Mouse (Mus musculus) kidney, adult 2 months (tissue): ENCODE measurements at regions not wholly inside any gene's neighbourhood (a gene's known extent, or its start where the extent isn't known, plus 50 kb on each side); places are given as distances from the start of the nearest gene placed in this dataset.

ENCODE experiments used
- DNase-seq: peaks from one replicate; pipeline ENCODE4 v3.0.0; 2021
- H3K27ac ChIP-seq: fragments of 200-500 bp; 2 replicates; pipeline ENCODE4 v1.5.1; 2012; ENCODE audit warnings: low read depth, low read length, control low read depth, inconsistent platforms; ENCODE audit not compliant: insufficient read depth
- H3K27me3 ChIP-seq: fragments of 200-500 bp; replicated peaks from 2 replicates; pipeline ENCODE4 v1.6.1; 2012; ENCODE audit warnings: mild to moderate bottlenecking, moderate library complexity, low read length, inconsistent platforms; ENCODE audit not compliant: control insufficient read depth, insufficient read depth
- H3K36me3 ChIP-seq: fragments of 200-500 bp; 2 replicates; pipeline ENCODE4 v1.6.1; 2012; ENCODE audit warnings: mild to moderate bottlenecking, moderate library complexity, low read length, inconsistent platforms; ENCODE audit not compliant: control insufficient read depth, insufficient read depth
- H3K4me1 ChIP-seq: fragments of 200-500 bp; 2 replicates; pipeline ENCODE4 v1.6.1; 2011; ENCODE audit warnings: low read length; ENCODE audit not compliant: control insufficient read depth, insufficient read depth
- H3K4me3 ChIP-seq: fragments of 200-500 bp; 2 replicates; pipeline ENCODE4 v1.5.1; 2011; ENCODE audit warnings: mild to moderate bottlenecking, low read depth, low read length, control low read depth; ENCODE audit not compliant: insufficient read depth
- CTCF ChIP-seq: fragments of 200-500 bp; conservative IDR thresholded peaks from 2 replicates; pipeline ENCODE4 v1.5.1; 2011; ENCODE audit warnings: low read depth, mild to moderate bottlenecking, control low read depth, low read length, moderate library complexity, mixed read lengths; ENCODE audit not compliant: insufficient read depth, insufficient read length
- POLR2A ChIP-seq: fragments of 200-500 bp; IDR thresholded peaks from one replicate; pipeline ENCODE4 v1.6.1; 2011; ENCODE audit warnings: low read depth, low read length, control low read depth
- WGBS: fragments of 180-500 bp; shearing (Covaris S2); methylation state at CpG from one replicate; pipeline ENCODE4 v1.1.7; 2018; 5-methylcytosine and 5-hydroxymethylcytosine counted together

DNA sequence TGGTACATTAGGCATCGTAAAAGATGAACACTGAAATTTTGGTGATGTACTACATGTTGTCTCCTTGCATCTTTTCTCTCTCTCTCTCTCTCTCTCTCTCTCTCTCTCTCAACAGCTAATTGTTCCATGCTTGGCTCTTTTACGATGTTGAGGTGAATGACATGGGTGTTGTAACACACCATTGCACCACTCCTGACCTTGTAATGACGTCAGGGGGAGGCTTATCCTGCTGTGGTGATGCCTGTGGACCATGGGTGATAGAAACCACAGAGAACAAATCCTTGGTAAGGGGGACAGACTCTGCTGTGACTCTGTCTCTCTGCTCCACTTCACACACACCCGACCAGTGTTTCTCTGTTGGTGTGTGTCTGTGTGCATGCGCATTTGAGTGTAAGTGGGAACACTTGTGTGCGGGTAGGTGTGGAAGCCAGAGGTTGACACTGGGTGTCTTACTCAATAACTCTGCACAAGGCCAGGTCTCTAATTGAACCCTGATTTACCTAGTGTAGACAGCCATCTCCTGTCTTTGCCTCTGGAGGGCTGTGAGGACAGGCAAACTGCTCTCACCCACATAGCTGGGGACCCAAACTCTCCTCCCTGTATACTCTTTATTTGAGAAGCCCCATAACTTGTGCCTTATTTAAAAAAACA is 88.9 kb upstream of the Rreb1 start:
- Histone ChIP-seq H3K4me3 (no peak overlapping the region), H3K27ac (no peak overlapping the region), H3K36me3 (no peaks in the 10 kb centered on the region), H3K27me3 (no peaks in the 10 kb centered on the region), H3K4me1 (no peaks in the 10 kb centered on the region)
- WGBS = 86% methylated on average over 6 of the region's 6 CpGs
- TF ChIP-seq CTCF (no peak; the same call in 1 of the 2 replicates), POLR2A (no peak)
- no peak for DNase-seq

DNA sequence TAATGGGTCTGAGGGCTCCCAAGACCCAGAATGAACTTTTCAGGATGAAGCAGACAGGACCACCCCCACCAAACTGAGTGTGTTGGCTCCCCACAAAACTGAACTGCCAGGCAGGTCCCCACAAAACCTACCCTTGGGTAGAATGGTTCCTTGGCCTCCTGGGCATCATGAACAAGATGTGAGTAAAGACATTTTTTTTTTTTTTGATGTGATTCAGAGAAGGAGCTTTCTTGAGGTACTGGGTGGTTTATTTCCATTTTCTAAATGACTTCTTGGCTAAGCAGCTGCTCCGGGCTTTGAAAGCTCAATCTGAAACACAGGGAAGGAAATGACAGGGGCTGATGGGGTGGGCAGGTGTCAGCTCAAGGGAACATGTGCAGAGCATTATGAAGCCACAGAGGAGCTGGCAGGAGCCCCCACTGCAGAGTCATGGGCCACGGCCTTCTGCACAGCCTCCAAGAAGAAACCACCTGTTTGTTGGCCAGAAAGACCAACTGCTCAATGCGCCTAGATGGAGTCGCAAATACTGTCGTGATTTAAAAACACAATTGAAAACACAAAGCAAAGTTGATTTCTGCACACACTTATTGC is 86.2 kb upstream of the Rreb1 start:
- H3K27ac ChIP-seq = no peak overlapping the region
- TF ChIP-seq POLR2A (no peak), CTCF (no peak)
- WGBS = 87% methylated on average over 5 of the region's 5 CpGs

DNA sequence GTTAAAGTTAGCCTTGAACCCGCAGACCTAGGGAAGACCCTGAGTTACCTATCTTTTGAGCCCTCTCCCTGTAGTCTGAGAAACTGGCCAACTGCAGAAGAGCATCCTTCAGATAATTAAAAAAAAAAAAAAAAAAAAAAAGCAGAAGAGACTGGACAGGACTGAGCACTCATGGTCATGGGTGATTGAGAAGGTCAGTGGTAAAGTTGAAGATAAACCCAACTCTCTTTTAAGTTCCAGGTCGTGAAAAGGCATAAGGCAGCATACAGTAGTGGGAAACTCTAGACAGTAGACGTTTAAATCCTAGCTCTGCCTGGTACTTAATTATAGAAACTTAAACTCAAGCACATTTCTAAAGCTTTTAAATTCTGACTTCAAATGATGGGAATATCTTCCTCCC is 84.6 kb upstream of the Rreb1 start:
- 43% methylated on average over 3 of the region's 3 CpGs for WGBS
- H3K4me1 ChIP-seq = no peaks in the 10 kb centered on the region
- H3K36me3 ChIP-seq = no peaks in the 10 kb centered on the region
- H3K27me3 ChIP-seq = no peaks in the 10 kb centered on the region
- H3K27ac ChIP-seq = no peak overlapping the region
- peak; percentile 51 for DNase-seq
- TF ChIP-seq CTCF (no peak), POLR2A (no peak)
- H3K4me3 ChIP-seq = no peak overlapping the region

More for the DNA sequence above, 86.2 kb upstream of the Rreb1 start:
- no peaks in the 10 kb centered on the region for H3K36me3 ChIP-seq
- DNase-seq = no peak
- no peaks in the 10 kb centered on the region for H3K27me3 ChIP-seq
- H3K4me3 ChIP-seq = no peak overlapping the region
- H3K4me1 ChIP-seq = no peaks in the 10 kb centered on the region

DNA sequence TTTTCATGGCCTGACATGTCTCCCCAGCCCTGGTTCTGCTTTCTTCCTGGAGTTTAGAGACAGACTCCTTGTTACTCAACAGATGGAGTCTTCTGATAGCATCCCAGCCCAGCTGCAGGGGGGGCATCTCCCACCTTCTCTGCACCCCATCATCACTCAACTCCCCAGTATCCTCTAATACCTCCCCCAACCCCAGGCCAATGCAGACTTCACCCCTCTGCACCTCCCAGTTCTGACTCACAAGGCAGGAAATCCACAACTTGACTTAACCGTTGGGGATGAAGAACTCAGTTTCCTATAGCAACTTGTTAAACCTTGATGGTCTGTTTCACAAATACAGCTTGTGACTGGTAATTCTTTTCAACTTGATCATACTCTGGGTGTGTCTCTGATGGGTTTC is 73.7 kb upstream of the Rreb1 start:
- Histone ChIP-seq H3K27ac (no peak overlapping the region), H3K27me3 (no peaks in the 10 kb centered on the region), H3K4me1 (no peaks in the 10 kb centered on the region), H3K4me3 (no peak overlapping the region), H3K36me3 (no peaks in the 10 kb centered on the region)
- no peak for DNase-seq
- 77% methylated on average over 1 of the region's 1 CpGs for WGBS
- TF ChIP-seq POLR2A = no peak
- no peak for TF ChIP-seq CTCF

DNA sequence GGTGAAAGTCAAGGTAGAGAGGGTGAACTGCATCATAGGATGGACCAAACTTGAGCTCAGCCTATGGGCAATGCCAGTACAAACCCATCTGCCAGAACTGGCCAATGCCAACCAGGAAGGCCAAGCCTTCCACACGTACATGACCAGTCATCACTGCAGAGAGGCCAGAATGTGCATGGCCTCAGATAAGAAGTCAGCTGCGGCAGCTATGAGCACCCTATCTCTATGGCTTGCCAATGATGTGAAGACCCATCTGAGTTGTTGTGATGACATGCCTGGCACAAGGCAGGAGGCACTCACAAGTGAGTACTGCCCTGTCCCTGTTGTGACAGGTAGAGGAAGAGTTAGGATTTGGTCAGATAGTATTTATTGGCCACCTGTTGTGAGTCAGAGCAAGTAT is 72.7 kb upstream of the Rreb1 start:
- no peaks in the 10 kb centered on the region for H3K36me3 ChIP-seq
- H3K4me1 ChIP-seq = no peaks in the 10 kb centered on the region
- no peak for DNase-seq
- TF ChIP-seq POLR2A (no peak), CTCF (no peak)
- H3K27me3 ChIP-seq = no peaks in the 10 kb centered on the region
- no peak overlapping the region for H3K4me3 ChIP-seq
- WGBS = 96% methylated on average over 2 of the region's 2 CpGs
- no peak overlapping the region for H3K27ac ChIP-seq

DNA sequence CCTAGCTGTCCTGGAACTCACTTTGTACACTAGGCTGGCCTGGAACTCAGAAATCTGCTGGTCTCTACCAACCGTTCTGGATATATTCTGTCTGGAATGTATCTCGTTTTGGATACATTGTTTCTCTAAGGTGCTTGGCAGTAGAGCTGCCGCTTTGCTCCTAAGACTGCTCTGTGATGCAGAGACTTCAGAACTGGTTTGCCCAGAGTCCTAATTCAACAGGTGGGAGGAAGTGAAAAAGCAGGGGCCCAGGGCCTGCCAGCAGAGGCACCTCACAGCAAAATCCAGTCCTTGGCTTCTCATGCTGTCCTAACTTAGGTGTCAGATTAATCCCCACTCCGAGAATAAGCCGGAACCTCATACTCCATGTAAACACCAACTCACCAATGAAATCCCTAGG is 67.3 kb upstream of the Rreb1 start:
- Histone ChIP-seq H3K4me3 (no peak overlapping the region), H3K4me1 (no peaks in the 10 kb centered on the region), H3K27me3 (no peaks in the 10 kb centered on the region), H3K27ac (no peak overlapping the region), H3K36me3 (no peaks in the 10 kb centered on the region)
- no peak for DNase-seq
- TF ChIP-seq CTCF (no peak), POLR2A (no peak)
- 83% methylated on average over 5 of the region's 5 CpGs for WGBS

DNA sequence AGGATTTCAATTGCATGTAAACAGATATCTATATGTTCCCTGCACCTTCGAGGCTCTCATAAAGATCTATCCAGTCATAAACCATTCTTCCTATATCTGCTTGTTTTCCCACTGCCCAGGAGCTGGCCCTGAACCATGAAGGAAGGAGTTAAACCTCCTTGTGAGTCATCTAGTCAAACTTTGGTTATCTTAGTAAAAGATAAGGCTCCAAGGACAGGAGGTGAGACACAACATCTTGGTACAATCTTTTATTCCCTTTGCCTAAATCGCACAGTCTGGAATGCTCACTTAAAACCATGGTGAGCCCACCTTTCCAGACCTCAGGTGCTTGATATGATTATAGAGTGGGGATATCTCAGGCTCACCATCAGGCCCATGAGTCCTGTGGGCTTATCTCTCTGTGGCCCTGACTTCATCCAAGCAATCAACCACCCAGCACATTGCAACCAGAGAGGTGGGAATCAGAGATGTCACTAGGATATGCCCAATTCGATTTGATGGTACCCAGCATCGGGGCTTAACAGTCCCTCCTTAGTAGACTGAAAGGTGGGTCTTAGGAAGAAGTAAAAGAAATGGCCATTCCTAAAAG is 65.2 kb upstream of the Rreb1 start:
- Histone ChIP-seq H3K27ac (no peak overlapping the region), H3K27me3 (no peaks in the 10 kb centered on the region), H3K36me3 (no peaks in the 10 kb centered on the region), H3K4me1 (no peaks in the 10 kb centered on the region), H3K4me3 (no peak overlapping the region)
- DNase-seq = no peak
- TF ChIP-seq POLR2A = no peak
- TF ChIP-seq CTCF = no peak
- 84% methylated on average over 4 of the region's 4 CpGs for WGBS
